Mouse (Mus musculus) lung, embryonic 14.5 days (tissue): ENCODE measurements at regions not wholly inside any gene's neighbourhood (a gene's known extent, or its start where the extent isn't known, plus 50 kb on each side); places are given as distances from the start of the nearest gene placed in this dataset.
A peak's percentile ranks its signal among the peaks of the same experiment; 100 is the strongest.

Source experiments
- ATAC-seq: fragments of 200-750 bp; cut with Nextera tagmentation; 2 replicates; pipeline ENCODE4 v1.8.0; 2017; ENCODE audit warnings: mild to moderate bottlenecking, moderate TSS enrichment, moderate library complexity; ENCODE audit not compliant: insufficient read depth
- DNase-seq: peaks from one replicate; pipeline ENCODE4 v3.0.0-alpha.2; 2015
- H3K27ac ChIP-seq: fragments of 300-500 bp; sonication (generic); 2 replicates; pipeline ENCODE4 v1.5.1; 2014; ENCODE audit warnings: low read depth, mild to moderate bottlenecking, moderate library complexity
- H3K27me3 ChIP-seq: fragments of 300-500 bp; sonication (generic); 2 replicates; pipeline ENCODE4 v1.6.1; 2014; ENCODE audit warnings: low read length, control low read depth; ENCODE audit not compliant: insufficient read depth
- H3K36me3 ChIP-seq: fragments of 300-500 bp; sonication (generic); 2 replicates; pipeline ENCODE4 v1.6.1; 2014; ENCODE audit warnings: control low read depth; ENCODE audit not compliant: insufficient read depth
- H3K4me1 ChIP-seq: fragments of 300-500 bp; sonication (generic); 2 replicates; pipeline ENCODE4 v1.6.1; 2014; ENCODE audit warnings: antibody characterized with exemption, control low read depth; ENCODE audit not compliant: insufficient read depth
- H3K4me2 ChIP-seq: fragments of 300-500 bp; sonication (generic); 2 replicates; pipeline ENCODE4 v1.6.1; 2014; ENCODE audit warnings: mild to moderate bottlenecking
- H3K4me3 ChIP-seq: fragments of 300-500 bp; sonication (generic); 2 replicates; pipeline ENCODE4 v1.5.1; 2014; ENCODE audit warnings: low read depth, low read length
- H3K9ac ChIP-seq: fragments of 300-500 bp; sonication (generic); 2 replicates; pipeline ENCODE4 v1.6.1; 2014
- H3K9me3 ChIP-seq: fragments of 300-500 bp; sonication (generic); 2 replicates; pipeline ENCODE4 v1.6.1; 2016; ENCODE audit warnings: low read depth, low read length, control low read depth
- CTCF ChIP-seq: IDR thresholded peaks from 2 replicates; pipeline ENCODE4 v1.5.1; 2016; ENCODE audit warnings: antibody characterized with exemption, low read depth
- WGBS: fragments of 180-500 bp; shearing (Covaris S2); extraction: QIAGEN DNeasy Blood & Tissue Kit; methylation state at CpG from one replicate; pipeline ENCODE4 v1.1.7; 2014; 5-methylcytosine and 5-hydroxymethylcytosine counted together

DNA sequence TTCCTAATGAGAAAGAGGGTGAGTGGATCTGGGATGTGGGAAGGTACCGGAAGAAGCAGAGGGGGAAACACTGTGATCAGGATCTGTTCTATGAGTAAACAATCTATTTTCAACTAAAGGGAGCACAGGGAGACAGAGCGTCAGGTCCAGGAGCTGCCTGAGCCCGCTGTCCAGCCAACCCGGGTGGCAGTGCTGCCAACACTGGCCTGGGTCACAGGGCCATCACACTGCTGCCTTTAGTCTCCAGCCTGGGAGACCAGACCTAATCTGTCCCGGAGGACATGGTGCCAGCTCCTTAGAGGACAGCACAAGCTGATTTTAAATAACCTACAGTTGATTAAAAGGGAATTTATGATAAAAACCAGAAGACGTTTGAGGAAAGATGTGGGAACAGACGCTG, 100.0 kb upstream of the Tmem260 start:
- Histone ChIP-seq H3K9me3 (no peaks in the 10 kb centered on the region), H3K36me3 (no peaks in the 10 kb centered on the region), H3K9ac (no peak overlapping the region), H3K4me1 (no peaks in the 10 kb centered on the region), H3K27me3 (no peaks in the 10 kb centered on the region), H3K4me2 (no peak overlapping the region), H3K27ac (no peak overlapping the region), H3K4me3 (no peak overlapping the region)
- TF ChIP-seq CTCF = no peak
- ATAC-seq (no peak), DNase-seq (no peak)
- 72% methylated on average over 7 of the region's 7 CpGs for WGBS

DNA sequence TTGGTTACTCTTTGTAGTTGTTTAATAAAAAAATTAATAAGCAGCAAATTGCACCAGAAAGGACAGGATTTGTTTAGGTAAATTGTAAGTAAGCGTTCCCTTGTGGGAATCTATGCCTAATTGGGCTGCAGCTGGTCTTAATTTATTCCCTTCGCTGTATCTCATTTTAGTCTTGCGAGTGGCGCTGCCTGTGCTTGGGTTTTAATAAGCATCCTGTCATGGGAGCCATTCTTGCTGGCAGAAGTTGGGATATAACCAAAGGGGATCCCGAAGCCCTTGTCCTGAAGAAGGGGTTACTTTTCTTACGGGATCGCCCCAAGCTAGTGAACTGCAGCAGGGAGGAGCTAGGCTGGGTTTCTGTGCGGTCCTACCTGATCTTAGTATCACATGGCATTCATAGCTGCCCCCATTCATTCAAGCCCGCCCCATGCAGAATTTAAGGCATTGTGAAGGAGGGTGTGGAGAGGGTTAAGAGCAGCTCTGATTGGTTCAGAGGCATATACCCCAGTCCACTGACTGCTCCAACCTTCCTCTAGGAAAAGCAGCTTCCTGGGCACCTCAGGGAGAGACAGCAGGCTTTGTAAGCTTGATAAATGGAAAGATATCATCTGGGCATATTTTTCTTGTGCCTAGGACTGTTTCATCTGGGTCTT, 96.4 kb upstream of the Tmem260 start:
- H3K4me3 ChIP-seq = no peak overlapping the region
- no peak overlapping the region for H3K9ac ChIP-seq
- H3K27me3 ChIP-seq = no peaks in the 10 kb centered on the region
- DNase-seq = no peak
- H3K9me3 ChIP-seq = no peaks in the 10 kb centered on the region
- H3K4me1 ChIP-seq = no peaks in the 10 kb centered on the region
- H3K4me2 ChIP-seq = no peak overlapping the region
- H3K36me3 ChIP-seq = no peaks in the 10 kb centered on the region
- no peak for ATAC-seq
- WGBS = 81% methylated on average over 9 of the region's 9 CpGs
- H3K27ac ChIP-seq = no peak overlapping the region
- TF ChIP-seq CTCF = no peak

DNA sequence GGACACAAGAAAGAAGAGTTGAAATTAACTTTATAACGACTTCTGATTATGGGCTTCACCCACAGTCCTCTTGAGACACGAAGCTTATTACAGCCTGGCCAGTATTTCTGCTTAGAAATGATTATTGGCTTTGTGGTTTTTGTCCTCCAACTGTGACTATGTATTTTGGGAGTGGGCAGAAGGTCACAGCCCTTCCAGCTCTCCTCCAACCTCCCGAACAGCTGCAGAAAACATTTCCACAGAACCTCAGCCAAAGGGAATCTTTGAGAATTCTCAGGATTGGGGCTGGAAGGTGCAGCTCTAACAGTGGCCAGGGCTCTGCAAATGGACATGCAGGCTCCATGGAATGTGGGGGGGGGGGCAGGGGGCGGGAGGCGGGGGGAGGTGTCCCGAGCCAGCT, 94.3 kb upstream of the Tmem260 start:
- Histone ChIP-seq H3K9ac (no peak overlapping the region), H3K4me3 (no peak overlapping the region), H3K4me1 (no peaks in the 10 kb centered on the region), H3K36me3 (no peaks in the 10 kb centered on the region), H3K9me3 (no peaks in the 10 kb centered on the region), H3K27me3 (no peaks in the 10 kb centered on the region), H3K27ac (no peak overlapping the region), H3K4me2 (no peak overlapping the region)
- no peak for TF ChIP-seq CTCF
- WGBS = 54% methylated on average over 6 of the region's 6 CpGs
- no peak for DNase-seq
- no peak for ATAC-seq

DNA sequence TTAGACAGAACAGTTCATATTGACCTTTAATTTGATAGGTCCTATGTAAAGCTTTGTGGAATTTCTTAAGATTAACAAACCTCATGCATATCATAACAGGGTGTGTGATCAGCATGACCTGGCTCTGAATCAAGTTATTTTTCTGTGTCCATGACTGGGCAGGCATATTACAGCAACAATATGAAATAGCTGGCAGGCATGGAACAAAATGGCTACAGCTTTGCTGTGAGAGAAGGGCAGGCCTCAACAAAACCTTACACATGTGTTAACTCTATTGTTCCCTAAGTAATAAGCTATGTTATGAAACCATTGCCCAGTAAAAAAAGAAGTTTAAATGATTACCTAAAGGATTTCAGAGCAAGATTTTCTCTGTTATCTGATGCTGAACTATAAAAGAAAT, 93.1 kb upstream of the Tmem260 start:
- H3K4me3 ChIP-seq = no peak overlapping the region
- H3K4me1 ChIP-seq = no peaks in the 10 kb centered on the region
- no peak for DNase-seq
- H3K27ac ChIP-seq = no peak overlapping the region
- H3K27me3 ChIP-seq = no peaks in the 10 kb centered on the region
- H3K9me3 ChIP-seq = no peaks in the 10 kb centered on the region
- ATAC-seq = no peak
- H3K9ac ChIP-seq = no peak overlapping the region
- no peak overlapping the region for H3K4me2 ChIP-seq
- no peak for TF ChIP-seq CTCF
- no peaks in the 10 kb centered on the region for H3K36me3 ChIP-seq

DNA sequence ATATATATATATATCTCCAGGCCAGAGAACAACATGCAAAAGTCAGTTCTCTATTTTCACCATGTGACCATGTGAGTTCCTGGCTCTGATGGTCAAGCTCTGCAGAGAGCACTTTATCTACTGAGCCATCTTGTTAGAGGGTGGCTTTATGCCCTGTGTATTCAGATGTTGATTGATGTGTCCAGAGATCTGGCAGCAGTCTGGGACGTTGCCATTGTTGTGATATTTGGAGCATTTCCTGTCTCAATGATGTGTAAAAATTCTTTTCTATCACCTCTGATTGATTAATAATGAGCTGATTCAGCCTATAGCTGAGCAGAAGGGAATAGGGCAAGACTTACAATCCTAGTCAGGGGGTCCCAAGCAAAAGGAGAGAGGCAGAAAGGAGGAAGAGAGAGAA, 91.7 kb upstream of the Tmem260 start:
- Histone ChIP-seq H3K9me3 (no peaks in the 10 kb centered on the region), H3K4me1 (no peaks in the 10 kb centered on the region), H3K4me3 (no peak overlapping the region), H3K9ac (no peak overlapping the region), H3K27ac (no peak overlapping the region), H3K36me3 (no peaks in the 10 kb centered on the region), H3K4me2 (no peak overlapping the region), H3K27me3 (no peaks in the 10 kb centered on the region)
- DNase-seq (no peak), ATAC-seq (no peak)
- TF ChIP-seq CTCF = no peak
- 9% methylated on average over 1 of the region's 1 CpGs for WGBS

DNA sequence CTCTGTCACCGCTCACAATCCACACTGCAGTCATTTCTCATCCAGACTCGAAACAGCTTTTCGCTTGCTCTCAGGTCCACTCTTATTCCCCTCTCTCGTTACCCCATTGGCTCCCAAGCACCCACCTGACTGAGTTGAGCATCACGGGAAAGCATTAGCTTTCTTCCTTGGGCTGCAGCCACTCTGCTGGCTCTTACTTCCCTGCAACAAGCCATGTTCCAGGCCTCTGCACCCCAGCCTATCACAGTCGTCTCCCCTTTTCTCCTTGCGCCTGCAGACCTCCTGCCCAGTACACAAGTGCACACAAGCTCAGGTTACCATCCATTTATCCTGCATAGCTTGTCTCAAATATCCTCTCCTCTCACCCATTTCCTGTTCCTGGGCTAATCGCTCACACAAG, 88.5 kb upstream of the Tmem260 start:
- Histone ChIP-seq H3K9me3 (no peaks in the 10 kb centered on the region), H3K4me3 (no peak overlapping the region), H3K4me1 (no peaks in the 10 kb centered on the region), H3K27me3 (no peaks in the 10 kb centered on the region), H3K9ac (no peak overlapping the region), H3K4me2 (no peak overlapping the region), H3K27ac (no peak overlapping the region), H3K36me3 (no peaks in the 10 kb centered on the region)
- no peak for DNase-seq
- no peak for ATAC-seq
- no peak for TF ChIP-seq CTCF
- WGBS = 56% methylated on average over 8 of the region's 8 CpGs

DNA sequence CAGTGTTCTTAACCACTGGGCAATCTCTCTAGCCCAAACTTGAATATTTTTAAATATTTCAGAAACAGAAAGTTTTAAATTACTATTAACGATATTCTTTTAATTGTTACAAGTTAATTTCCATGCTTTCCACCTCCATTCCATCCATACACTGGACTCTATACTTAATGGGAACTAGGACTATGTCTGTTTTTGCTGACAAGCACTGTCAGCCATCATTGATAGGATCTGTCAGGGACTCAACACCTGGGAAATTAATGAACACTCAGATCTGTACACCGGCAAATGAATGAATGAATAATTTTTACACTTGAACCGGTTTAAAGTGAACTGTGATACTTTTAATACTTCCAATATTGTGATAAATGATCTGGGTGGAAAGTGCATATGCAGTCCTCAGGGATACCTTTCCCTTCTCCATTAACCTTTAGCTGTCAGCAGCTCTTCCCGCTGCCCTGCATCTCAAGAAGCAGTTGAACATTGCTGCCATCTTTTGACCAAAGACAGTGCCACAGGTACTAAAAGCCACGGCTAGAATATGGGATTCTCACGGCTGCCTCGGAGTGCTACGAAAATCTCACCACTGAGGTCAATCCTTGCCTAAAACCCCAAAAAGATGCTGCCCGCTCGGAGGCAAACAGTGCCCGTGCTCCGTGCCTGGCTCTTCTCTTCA, 87.3 kb upstream of the Tmem260 start:
- DNase-seq (peak; percentile 81), ATAC-seq (no peak)
- peak; percentile 80 for TF ChIP-seq CTCF
- H3K27me3 ChIP-seq = no peaks in the 10 kb centered on the region
- H3K9me3 ChIP-seq = no peaks in the 10 kb centered on the region
- 36% methylated on average over 12 of the region's 12 CpGs for WGBS
- no peak overlapping the region for H3K4me3 ChIP-seq
- H3K4me2 ChIP-seq = no peak overlapping the region
- no peak overlapping the region for H3K27ac ChIP-seq
- no peaks in the 10 kb centered on the region for H3K36me3 ChIP-seq
- no peak overlapping the region for H3K9ac ChIP-seq
- no peaks in the 10 kb centered on the region for H3K4me1 ChIP-seq

DNA sequence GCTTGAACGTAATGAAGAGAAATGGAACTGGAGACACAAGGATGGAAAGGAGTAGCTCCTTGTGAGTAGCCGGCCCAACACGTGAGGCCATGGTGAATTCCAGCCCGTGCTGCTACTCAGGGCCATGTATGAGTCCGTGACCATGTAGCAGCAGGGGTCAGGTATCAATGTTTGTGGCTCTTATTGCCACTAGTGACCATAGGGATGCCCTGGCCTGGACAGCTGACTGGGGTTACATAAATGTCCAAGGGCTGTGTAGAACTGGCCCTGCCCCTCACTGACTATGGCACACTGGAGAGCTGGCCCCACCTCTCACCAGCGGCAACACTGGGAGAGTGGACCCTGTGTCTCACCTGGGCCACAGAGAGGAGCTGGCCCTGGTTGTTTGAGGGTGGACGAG, 84.1 kb upstream of the Tmem260 start:
- TF ChIP-seq CTCF = no peak
- Histone ChIP-seq H3K27ac (no peak overlapping the region), H3K4me1 (no peaks in the 10 kb centered on the region), H3K9ac (no peak overlapping the region), H3K36me3 (no peaks in the 10 kb centered on the region), H3K4me3 (no peak overlapping the region), H3K27me3 (no peaks in the 10 kb centered on the region), H3K9me3 (no peaks in the 10 kb centered on the region), H3K4me2 (no peak overlapping the region)
- 87% methylated on average over 7 of the region's 7 CpGs for WGBS
- DNase-seq = no peak
- no peak for ATAC-seq
